Mouse (Mus musculus): ENCODE measurements around the gene Kank1.
A peak's percentile ranks its signal among the peaks of the same experiment; 100 is the strongest.

Gene Kank1

DNA sequence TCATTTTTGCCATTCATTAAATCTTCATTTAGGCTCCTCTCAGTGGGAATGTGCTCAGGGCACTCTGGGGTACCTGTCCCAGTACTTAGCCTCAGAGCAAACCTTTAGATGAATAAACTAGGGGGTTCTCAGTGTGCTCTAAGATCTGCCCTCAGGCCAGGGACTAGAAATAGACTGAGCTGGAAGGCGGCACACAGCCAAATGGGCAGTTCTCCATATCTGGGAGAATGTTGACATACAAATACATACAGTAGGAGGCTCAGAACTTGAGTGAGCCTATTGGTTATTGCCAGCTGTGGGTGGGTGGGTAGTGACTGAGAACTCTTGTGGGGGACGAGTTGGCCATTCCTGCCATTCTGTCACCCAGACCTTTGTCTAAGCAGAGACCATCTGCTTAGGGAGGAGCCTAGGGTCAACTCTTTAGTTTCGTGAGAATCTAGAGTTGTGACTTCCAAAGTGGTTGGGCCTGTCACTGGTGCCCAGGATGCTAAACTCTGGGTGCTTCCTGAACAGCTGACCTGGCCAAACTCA, 14.9 kb downstream of the Kank1 start:
- DNase-seq (ENCODE audit: low spot score): no peak

DNA sequence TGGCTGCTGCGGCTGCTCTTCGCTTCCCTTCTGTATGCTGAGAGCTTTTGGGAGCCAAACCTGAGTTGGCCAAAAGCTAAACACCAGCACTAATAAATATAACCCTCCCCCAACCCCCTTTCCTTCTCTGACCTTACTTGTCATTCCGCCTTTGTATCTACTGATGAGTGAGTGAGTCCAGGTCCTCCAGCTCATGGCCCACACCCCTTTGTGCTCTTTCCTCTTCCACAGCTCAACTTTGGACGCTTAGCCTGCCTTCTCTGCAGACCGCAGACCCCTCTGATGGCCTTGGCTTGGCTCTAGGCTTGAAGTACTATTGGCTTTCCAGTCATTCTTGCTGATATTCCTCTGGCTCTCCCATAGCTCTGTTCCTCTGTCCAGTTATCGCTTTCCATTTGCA, 16.4 kb downstream of the Kank1 start:
- DNase-seq (ENCODE audit: low spot score): no peak

DNA sequence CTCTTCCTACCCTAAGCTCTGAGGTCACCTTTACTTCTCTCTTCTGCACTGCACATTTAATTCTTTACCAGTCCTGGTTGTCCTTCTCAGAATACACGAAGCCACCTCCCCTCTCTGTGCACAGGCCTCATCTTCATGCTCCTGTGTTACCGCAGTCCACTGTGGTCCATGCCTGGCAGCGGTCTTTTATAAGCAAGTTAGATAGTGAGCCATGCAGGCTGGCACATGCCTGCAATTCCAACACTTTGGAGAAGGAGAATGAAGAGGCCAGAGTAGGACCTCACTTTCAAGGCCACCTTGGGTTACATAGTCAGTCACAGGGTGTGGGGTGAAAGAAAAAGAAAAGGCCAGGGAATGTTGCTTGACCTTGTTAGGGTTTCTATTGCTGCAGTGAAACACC, 16.9 kb downstream of the Kank1 start:
- no peak for DNase-seq (ENCODE audit: low spot score)

DNA sequence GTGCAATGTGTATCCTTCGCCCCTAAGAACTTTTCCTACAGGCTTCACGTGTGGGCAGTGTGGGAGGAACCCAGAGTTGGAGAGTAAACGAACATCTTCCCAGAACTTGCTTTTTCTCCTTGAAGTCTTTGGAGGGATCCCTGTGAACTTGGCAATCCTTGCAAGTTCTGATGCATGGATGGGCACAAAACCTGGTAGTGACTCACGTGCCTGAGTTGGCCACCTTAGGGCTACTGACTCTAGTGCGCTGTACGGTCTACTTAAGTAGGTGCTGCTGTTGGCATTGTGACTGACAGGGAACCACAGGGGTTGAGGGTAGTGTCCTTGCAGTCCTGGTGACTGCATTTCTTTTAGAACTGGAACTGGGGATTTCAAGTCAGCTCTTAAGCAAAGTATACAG, 21.5 kb downstream of the Kank1 start:
- DNase-seq (ENCODE audit: low spot score): no peak

DNA sequence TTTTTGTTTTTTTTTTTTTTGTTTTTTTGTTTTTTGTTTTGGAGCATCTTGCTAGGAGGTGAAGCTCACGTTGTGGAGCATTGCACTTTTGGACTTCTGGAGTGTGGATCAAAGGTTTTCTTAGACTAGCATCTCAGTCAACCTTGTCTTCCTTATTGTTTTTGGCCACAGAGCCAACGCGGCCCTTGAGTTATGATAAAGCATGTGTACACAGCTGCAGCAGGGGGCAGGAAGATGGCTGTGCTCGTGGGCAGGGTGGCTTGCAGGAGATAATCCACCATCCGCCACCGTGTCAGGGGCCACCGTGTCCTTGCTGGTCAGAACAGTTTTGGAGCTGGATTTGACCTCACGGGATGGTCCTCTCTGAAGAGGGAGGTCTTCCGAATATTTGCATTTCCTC, 29.4 kb downstream of the Kank1 start:
- DNase-seq (ENCODE audit: low spot score): no peak

DNA sequence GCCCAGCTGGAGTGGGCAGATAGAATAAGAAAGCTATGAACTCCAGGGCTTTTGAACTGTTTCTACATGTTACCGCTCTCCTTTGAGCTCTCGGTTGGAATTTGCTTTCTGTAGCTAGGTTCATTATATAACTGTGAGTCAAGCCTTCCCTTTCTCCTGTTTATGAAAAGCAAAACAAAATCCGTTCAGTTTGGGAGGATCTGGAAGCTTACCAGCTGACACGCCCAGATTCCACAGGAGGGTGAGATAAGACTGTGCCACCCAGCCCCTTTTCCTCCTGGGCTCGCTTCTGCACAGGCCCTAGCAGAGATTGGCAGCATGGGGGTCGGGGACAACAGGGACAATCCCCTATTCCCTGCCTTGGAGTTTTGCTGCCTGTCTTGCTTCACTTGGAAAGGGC, 30.5 kb downstream of the Kank1 start:
- DNase-seq (ENCODE audit: low spot score): no peak

DNA sequence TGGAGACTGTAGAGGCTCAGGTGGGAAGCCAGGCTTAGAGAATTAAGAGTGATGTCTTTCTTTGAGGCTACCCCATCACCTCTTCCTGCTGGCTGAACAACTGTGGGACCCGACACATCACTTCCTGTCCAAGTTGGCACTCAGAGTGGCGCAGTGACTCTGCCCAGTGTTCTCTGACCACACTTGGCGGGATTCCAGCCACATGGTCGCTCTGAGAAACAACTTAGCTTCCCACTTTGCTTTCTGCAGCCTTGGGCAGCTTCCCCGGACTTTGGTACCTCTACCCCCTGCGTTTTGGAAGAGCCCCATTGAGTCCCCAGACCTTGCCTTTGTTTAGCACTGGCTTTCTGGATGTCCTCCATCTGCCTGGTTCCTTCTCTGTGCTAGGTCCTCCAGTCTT, 31.8 kb downstream of the Kank1 start:
- peak; percentile 49 for DNase-seq (ENCODE audit: low spot score)

DNA sequence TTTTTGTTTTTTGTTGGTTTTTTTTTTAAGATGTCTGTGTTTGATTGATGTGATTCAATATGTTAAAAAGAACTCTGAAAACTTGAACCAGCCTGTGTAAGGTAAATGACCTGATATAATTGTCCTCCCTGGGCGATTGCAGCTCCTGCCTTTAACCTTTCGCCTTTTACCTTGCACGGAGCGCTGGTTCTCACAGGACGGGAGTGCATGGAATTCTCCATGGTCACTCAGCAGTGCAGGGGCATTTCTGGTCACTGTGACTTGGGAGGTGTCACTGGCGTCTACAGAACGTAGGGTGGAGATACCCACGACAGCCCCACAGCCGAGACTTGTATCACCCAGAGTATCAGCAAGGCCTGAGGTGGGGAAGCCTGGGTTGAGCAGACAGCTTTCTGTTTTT, 34.8 kb downstream of the Kank1 start:
- DNase-seq (ENCODE audit: low spot score): no peak

DNA sequence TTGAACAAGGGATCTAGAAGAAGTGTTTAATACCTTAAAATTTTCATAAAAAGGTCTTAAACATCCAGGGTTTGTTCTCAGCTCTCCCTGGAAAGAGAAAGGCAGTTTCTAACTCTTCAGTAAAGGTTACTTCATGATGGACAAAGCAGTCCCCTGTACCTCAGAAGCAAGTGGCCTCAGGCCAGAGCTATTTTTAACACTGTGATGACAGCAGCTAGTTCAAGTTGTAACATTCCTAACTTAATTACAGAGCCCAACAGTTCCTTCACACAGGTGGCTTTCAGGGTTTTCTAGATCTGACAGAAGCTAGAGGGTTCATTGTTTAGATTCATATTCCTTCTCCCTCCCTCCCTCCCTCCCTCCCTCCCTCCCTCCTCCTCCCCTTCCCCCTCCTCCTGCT, 36.4 kb downstream of the Kank1 start:
- DNase-seq (ENCODE audit: low spot score): no peak

DNA sequence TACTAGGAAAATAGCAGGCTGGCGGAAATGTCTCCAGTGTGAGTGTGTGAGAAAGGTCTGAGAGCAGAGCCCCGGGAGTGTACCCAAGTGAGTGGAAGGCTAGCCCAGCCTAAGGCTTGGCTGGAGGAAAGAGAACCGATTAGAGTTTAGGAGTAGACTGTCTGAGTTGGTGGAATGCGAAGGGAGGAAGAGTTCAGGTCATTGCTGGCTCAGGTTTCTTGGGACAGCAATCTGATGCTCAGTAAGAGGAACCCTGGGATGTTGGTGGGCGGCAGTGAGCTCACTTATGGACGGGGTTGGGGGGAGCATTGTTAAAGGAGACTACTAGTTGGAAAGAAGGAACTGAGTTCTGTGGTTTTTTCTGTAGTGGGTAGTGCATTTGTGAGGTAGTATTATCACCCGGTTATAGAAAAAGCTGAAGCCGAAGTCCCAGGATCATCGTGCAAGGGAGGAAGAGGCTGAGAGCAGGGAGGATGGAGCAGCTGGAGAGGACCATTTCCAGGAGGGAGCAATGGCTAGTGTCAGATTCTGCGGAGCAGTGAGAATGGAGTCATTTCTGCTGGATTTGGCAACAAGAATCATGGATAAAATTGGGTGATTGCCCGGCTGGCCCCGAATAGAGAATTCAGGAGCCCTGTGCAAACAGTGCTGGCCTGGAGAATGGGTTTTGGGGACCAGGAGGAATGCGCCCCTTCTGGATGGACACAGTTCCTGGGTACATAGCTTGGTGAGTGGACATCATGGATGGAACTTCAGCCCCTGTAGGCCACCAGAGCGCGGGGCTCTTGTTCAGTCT, 40.0 kb downstream of the Kank1 start:
- no peak for DNase-seq (ENCODE audit: low spot score)

DNA sequence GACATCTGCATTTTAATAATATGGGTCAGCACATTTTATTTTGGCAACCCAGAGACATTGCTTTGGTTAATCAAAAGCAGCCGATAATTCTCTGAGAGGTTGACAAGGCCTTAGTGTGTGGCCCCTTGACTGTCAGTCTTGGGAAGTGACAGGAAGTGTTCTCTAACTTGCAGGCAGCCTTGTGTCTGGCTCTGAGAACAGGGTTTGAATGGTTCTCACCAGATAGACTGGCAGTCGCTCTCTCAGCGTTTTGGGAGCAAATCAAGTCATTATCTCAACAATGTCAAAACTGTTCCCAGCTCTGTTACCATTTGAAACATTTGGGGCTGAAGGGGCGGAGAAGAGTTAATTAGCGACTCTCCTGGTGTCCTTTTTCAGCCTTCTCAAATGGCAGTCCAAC, 41.0 kb downstream of the Kank1 start:
- DNase-seq (ENCODE audit: low spot score): no peak

DNA sequence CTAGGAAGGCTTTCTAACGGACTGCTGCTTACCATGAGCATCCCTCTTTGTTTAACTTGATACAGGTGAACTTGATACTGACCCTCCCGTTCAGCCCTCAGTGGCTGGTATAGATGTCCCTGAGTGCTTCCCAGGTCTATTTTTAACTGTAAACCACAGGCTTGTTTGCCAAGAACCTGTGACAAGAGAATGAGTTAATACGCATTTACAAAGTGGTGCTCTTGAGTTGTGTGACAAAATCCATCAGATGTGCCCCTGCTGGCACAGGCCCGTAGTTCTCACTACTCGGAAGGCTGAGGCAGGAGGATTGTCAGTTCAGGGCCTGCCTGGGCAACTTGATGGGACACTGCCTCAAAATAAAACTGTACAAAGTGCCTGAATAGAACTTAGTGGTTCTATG, 42.8 kb downstream of the Kank1 start:
- DNase-seq (ENCODE audit: low spot score): no peak

DNA sequence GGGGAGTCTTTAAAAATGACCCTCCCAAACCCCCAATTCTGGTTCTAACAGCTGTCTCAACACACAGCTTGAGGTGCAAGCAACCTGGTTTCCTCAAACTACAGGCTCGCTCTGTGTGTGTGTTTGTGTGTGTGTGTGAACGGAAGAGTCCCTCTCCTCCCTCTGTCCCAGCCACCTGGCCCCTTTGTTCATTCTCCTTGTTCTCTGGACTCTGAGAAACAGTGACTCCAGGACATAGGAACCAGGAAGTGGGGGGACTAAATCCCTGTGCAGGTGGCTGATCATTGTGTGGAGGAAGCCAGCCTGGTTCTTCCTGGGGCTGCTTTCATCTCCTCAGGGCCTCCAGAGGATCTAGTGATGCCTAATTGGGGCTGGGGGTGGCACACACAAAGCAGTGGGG, 46.9 kb downstream of the Kank1 start:
- DNase-seq (ENCODE audit: low spot score): no peak

DNA sequence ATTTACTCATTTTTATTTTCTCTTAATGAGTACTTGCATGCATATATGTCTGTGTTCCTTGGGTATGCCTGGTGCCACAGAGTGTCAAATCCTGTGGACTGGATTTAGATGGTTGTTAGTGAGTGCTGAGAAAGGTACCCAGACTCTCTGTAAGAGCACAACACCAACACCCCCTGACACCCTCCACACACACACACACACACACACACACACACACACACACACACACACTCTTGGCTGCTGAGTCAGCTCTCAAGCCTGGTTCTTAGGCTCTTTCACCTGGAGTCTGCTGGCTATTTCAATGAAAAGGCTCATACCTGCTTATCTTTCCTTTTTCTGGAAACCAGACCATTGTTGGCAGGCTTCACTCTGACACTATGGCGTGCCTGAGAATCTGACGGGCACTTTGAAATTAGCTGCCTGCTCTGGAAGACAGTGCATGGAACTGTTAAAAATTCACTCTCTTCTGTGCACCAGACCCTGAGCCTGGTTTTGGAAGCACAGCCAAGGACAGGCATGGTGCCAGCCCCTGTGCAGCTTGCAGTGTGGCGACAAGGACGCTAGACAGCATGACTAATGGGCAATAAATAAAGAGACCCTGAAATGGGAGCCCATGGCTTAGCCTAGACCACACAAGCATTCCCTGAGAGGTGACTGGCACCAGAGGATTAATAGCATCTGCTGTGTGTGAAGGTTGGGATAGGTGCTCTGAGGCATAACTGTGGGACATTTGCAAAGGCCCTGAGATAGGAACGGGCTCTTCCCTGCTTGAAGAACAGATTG, 49.2 kb downstream of the Kank1 start:
- DNase-seq (ENCODE audit: low spot score): no peak

DNA sequence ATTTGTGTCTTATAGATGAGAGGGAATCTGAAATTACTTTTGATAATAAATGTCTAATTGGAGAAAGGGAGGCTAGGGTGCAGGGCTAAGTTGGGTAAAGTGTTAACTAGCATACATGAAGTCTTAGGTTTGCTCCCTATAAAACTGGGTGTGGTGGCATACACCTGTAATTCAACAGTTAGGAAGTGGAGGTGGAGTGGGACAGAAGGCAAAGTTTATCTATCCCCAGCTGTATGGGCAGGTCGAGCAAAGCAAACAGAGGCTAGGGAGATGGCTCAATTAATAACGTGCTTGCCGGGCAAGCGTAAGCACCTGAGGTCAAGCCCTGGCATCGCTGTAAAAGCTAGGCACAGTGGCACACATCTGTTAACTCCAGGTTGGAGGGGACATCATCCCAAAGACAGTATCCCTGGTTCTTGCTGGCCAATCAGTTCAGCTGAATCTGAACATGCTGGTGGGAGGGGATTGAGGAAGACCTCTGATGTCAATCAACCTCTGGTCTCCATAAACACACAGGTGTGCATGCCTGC, 54.3 kb downstream of the Kank1 start:
- DNase-seq (ENCODE audit: low spot score): no peak

DNA sequence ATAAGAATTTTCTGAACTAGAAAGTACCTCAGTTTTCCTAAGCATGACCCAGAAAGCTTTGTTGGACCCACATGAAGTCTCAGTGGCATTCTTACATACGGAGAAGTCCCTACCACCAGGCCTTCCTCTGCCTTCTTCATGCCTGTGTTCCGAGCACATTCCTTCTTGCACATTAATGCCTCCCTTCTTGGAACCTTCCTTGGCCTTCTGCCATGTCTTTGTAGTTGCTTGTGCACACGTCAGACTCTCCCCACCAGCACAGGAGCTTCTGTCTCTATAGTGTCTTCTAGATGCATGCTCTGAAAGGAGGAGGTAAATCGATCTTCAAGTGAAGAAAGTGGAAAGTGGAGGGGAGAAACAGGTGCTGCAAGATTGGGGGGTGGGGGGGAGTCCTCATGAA, 58.4 kb downstream of the Kank1 start:
- DNase-seq (ENCODE audit: low spot score): no peak

DNA sequence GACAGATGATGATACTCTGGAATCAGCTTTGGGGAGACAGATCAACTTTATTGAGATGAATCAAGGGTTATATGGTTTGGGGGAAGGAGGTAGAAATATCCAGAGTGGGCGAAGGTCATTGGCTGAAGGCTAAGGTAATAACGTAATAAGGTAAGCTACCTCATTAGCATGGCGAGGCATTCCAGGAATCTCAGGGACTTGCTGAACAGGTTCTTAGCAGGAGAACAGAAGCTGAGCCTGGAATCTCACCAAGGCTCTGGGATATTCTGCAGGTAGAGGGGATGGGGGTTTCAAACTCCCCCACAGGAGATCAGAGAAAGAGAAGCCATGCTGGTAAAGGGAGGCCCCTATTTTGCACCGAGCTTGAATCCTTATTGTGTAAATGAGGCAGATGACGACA, 60.5 kb downstream of the Kank1 start:
- no peak for DNase-seq (ENCODE audit: low spot score)

DNA sequence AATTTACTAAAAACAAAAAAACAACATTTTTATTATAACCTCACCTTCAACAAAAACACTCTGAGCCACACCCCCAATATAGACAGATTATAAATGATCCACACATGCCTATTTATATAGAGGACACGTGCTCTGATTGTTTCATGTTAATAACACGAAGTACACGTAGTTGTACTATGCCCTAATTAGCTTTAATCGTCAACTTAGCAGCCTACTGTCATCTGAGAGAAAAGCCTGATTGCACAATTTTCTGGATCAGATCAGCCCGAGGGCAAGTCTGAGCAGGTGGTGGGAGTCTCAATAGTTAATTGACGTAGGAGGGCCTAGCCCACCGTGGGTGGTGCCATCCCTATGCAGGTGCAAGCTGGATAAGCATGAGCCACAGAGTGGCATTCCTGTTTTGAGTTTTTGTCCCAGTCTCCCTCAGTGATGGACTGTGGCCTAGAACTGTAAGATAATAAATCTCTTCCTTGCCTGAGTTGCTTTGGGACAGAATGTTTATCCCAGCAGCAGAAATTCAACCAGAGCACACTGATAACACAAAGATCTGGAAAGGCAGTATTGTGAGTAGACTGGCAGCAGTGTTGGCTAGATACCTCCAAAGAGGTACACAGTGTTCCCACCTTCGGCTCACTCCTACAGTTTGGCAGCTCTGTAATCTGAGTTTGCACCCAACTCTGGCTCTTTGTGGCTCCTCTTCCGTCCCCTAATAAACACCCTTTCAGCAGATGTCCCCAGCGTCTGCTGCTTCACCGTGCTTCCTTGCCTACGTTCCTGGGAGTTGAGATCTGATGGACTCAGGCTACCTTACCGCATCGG, 63.3 kb downstream of the Kank1 start:
- no peak for DNase-seq (ENCODE audit: low spot score)

DNA sequence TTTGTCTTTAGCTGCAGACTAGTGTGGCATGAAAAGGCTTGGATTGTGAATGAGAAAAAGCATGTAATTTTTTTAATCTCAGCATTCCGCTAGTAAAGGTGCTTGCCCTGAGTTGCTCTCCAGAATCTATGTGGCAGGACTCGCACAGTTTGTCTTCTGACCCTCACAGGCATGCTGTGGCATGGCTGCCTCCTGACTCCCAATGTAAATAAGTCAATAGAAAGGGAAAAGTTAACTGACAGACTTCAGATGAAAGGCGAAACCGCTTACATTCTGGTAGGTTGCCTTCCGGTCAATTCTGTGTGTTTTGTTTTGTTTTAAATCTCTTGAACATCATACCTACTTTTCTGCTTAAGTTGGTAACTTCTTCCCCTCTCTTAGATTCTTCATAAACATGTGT, 64.4 kb downstream of the Kank1 start:
- no peak for DNase-seq (ENCODE audit: low spot score)

DNA sequence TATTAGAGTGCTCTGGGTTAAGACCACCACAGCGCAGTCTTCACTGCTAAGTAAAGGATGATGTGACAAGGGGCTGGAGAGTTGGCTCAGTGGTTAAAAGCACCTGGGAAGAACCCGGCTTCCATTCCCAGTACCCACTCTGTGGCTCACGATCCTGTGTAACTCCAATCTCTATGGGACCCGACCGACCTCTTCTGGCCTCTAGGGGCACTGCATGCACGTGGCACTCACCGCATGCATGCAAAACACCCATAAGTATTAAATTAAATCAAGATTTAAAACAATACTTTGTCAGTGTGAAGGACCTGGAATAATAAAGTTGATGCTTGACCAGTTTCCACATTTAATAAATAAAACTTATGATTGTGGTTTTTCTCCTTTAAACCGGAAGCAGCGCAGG, 69.5 kb downstream of the Kank1 start:
- no peak for DNase-seq (ENCODE audit: low spot score)

DNA sequence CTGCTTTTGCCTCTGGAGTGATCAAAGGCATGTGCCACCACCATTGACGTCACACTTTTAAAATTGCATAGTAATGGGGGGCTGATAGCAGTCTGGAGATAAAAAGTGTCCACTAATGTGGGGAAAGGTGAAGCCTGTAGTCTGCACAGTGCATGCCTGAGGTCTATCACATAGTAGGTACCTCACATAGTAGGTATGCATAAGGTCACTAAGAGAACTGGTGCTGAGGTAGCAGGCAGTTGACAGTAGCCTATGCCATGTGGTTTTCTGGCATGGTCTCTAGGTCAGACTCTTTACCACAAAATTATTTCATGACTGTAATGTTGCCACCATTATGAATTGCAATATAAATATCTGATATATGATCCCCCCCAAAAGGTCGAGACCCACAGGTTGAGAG, 71.4 kb downstream of the Kank1 start:
- no peak for DNase-seq (ENCODE audit: low spot score)

DNA sequence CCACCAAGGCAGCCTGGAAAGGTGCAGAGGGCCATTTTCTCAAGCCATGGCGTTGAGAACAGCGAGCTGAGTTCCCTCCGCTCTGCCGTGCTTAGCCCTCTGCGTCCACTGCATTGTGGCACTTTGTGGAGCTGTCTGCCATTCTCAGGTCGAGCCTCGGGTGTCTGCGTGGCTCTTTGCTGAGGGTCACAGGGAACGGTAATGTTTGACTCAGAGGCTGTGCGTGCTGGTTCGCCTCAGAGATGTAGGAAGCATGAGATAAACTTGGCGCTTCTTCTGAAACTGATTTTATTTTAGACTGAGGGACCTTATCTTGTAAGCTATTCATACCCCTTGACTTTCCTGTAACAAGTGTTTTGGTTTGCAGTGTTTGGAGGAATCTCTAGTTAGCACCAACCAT, 72.0 kb downstream of the Kank1 start:
- no peak for DNase-seq (ENCODE audit: low spot score)
